8 mouse cellular contexts compared by ENCODE assay signal in genomic region chr12:3807548-3808395, GRCm38 (mm10). TPM values are rescaled to one million over a fixed set of nuclear protein-coding genes. Genes with fewer than 3 reads are reported as not detected.
DNase-seq lines count a peak whose midpoint lies in the region; ATAC-seq and TF ChIP-seq lines count a peak whose summit lies in the region.

No protein-coding gene starts in this region.

- no peak for TF ChIP-seq POLR2A in heart, adult 2 months (IDR thresholded peaks at IDR 0.05; ENCODE audit: insufficient read depth, low read depth, low read length)

- intact Hi-C loops in left cerebral cortex, adult 2 months (cut with DNase I), result loop anchor here (2.0 to 5.0 kb wide), 2 partner anchors 27 to 65 kb away; no protein-coding TSS in a partner anchor
- intact Hi-C loops in heart, adult 2 months (cut with DNase I), result loop anchor here (1.0 to 5.0 kb wide), 3 partner anchors 27 to 65 kb away; no protein-coding TSS in a partner anchor

- peak overlapping the region; percentile 92 for H3K27ac ChIP-seq in left cerebral cortex, adult 2 months
- H3K27ac ChIP-seq in heart, adult 2 months, result peak overlapping the region; percentile 93
- peak overlapping the region; percentile 61 for H3K27ac ChIP-seq in liver, embryonic 16.5 days (ENCODE audit: low read length)
- H3K27ac ChIP-seq in neural tube, embryonic 14.5 days (ENCODE audit: low read depth, low read length), result peak overlapping the region; percentile 92

- no peaks in the 10 kb centered on the region for H3K27me3 ChIP-seq in heart, adult 2 months (ENCODE audit: control insufficient read depth, insufficient read depth, low read length)
- peaks cover 45% of the 10 kb centered on the region for H3K27me3 ChIP-seq in liver, embryonic 16.5 days (ENCODE audit: control insufficient read depth, insufficient read depth, low read depth, low read length)
- H3K27me3 ChIP-seq in neural tube, embryonic 14.5 days (ENCODE audit: control insufficient read depth, insufficient read depth, low read length), result no peaks in the 10 kb centered on the region

- H3K4me3 ChIP-seq in left cerebral cortex, adult 2 months, result peak overlapping the region; percentile 87
- peak overlapping the region; percentile 80 for H3K4me3 ChIP-seq in heart, adult 2 months
- H3K4me3 ChIP-seq in liver, embryonic 16.5 days (ENCODE audit: low read depth, low read length), result peak overlapping the region; percentile 71
- peak overlapping the region; percentile 81 for H3K4me3 ChIP-seq in neural tube, embryonic 14.5 days (ENCODE audit: low read depth, low read length)

- peak overlapping the region; percentile 97 for H3K9ac ChIP-seq in heart, adult 2 months (ENCODE audit: low read depth, low read length)
- peak overlapping the region; percentile 68 for H3K9ac ChIP-seq in liver, embryonic 16.5 days (ENCODE audit: low read depth, low read length)
- H3K9ac ChIP-seq in neural tube, embryonic 14.5 days (replicated peaks; ENCODE audit: low read depth, low read length), result peak overlapping the region; percentile 91

- H3K79me2 ChIP-seq in heart, adult 2 months (replicated peaks; ENCODE audit: control insufficient read depth, insufficient read depth, low read length), result peaks cover 1% of the 10 kb centered on the region; the same call in 1 of the 2 replicates

- H3K4me1 ChIP-seq in heart, adult 2 months (ENCODE audit: control insufficient read depth, insufficient read depth, low read length), result peaks cover 26% of the 10 kb centered on the region
- H3K4me1 ChIP-seq in liver, embryonic 16.5 days (ENCODE audit: control insufficient read depth, low read depth, low read length), result peaks cover 23% of the 10 kb centered on the region
- peaks cover 26% of the 10 kb centered on the region for H3K4me1 ChIP-seq in neural tube, embryonic 14.5 days (ENCODE audit: control insufficient read depth, insufficient read depth, low read length)

- H3K4me2 ChIP-seq in liver, embryonic 16.5 days (ENCODE audit: low read depth, low read length), result peak overlapping the region; percentile 68
- H3K4me2 ChIP-seq in neural tube, embryonic 14.5 days (ENCODE audit: low read depth, low read length), result peak overlapping the region; percentile 72

- ATAC-seq in liver, embryonic 16.5 days (ENCODE audit: low read depth), result peak; percentile 11; the same call in 1 of the 2 replicates
- peak; percentile 46 for ATAC-seq in neural tube, embryonic 14.5 days (ENCODE audit: low read depth)

- H3K36me3 ChIP-seq in heart, adult 2 months (ENCODE audit: control insufficient read depth, insufficient read depth, low read length), result no peaks in the 10 kb centered on the region
- no peaks in the 10 kb centered on the region for H3K36me3 ChIP-seq in liver, embryonic 16.5 days (ENCODE audit: control insufficient read depth, insufficient read depth)
- H3K36me3 ChIP-seq in neural tube, embryonic 14.5 days (ENCODE audit: control insufficient read depth, insufficient read depth, low read length), result no peaks in the 10 kb centered on the region

- H3K9me3 ChIP-seq in liver, embryonic 16.5 days (replicated peaks; ENCODE audit: control insufficient read depth, low read length), result no peaks in the 10 kb centered on the region
- no peaks in the 10 kb centered on the region for H3K9me3 ChIP-seq in neural tube, embryonic 14.5 days (ENCODE audit: control insufficient read depth, low read length)

- WGBS in heart, adult 2 months, result 2% methylated on average over 86 of the region's 105 CpGs
- under 1% methylated on average over 62 of the region's 105 CpGs for WGBS in liver, embryonic 16.5 days (ENCODE audit: insufficient replicate concordance)
- WGBS in neural tube, embryonic 14.5 days, result under 1% methylated on average over 35 of the region's 105 CpGs

- no peak for TF ChIP-seq EP300 in heart, adult 2 months (IDR thresholded peaks at IDR 0.05; ENCODE audit: insufficient read depth, low read depth, low read length)

- no peak for TF ChIP-seq CTCF in left cerebral cortex, adult 2 months (IDR thresholded peaks at IDR 0.05)
- TF ChIP-seq CTCF in heart, adult 2 months (IDR thresholded peaks at IDR 0.05), result no peak

- peak; percentile 61 to 71 for DNase-seq in left cerebral cortex, adult 2 months (ENCODE audit: extremely low spot score in 1 of 2, low spot score in 2 of 2)
- no peak for DNase-seq in left cerebral cortex, adult 11 months (ENCODE audit: low spot score)
- peak; percentile 44 to 73 for DNase-seq in cerebellum, postnatal 4 days (ENCODE audit: low spot score in 2 of 2)
- DNase-seq in heart, adult 2 months, result peak; percentile 82 to 83
- DNase-seq in kidney, adult 8-10 months, result peak; percentile 66 to 76
- peak; percentile 67 for DNase-seq in thymus, postnatal 0 days (ENCODE audit: low spot score)

RNA-seq across cellular contexts. Expression of gene Dnmt3a, which starts 2.0 kb away (rescaled TPM):
- total RNA-seq in left cerebral cortex, adult 2 months (2021), result 100 to 1,000 TPM in 1 of 2 experiments, 10 to 100 TPM in 1; 99.8 to 116 TPM
- total RNA-seq in heart, adult 2 months (2021), result 10 to 100 TPM; 50.9 to 56.0 TPM
- 13.6 and 22.4 TPM in 2 replicates for polyA plus RNA-seq in heart, adult 2 months (2012; rRNA removed)
- 16.8 and 18.2 TPM in 2 replicates for polyA plus RNA-seq in liver, embryonic 16.5 days (2015; fragmentation: Nextera tagmentation; extraction: Ambion mirVana)
- 53.4 and 57.1 TPM in 2 replicates for polyA plus RNA-seq in neural tube, embryonic 14.5 days (2014; fragmentation: Nextera tagmentation; extraction: Ambion mirVana)
- polyA plus RNA-seq in thymus, postnatal 0 days (2015; fragmentation: Nextera tagmentation; extraction: Ambion mirVana), result 86.5 and 86.6 TPM in 2 replicates
